Mouse (Mus musculus) induced T-regulatory cell, adult 2 months (primary cell): ENCODE measurements at regions not wholly inside any gene's neighbourhood (a gene's known extent, or its start where the extent isn't known, plus 50 kb on each side); places are given as distances from the start of the nearest gene placed in this dataset.

Experiments used
- DNase-seq: peaks from one replicate; pipeline ENCODE4 v3.0.0-alpha.2; 2012; ENCODE audit warnings: low read depth

DNA sequence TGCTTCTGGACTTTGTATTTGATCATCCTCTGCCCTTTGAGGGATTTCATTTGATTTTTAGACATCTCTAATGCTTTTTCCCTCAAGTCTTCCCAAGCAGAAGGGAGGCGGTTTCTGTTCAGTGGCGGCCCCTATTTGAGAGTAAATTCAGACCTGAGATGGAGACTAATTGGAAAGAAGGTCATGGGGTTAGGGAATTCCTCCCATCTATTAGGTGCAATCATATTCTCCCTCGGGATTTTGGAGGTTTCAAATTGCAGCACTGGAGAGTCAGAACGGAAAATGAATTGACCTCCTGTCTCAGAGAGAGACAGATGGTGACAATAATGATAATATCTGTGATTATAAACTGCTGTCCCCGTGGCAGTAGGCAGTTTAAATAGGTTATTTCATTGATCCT lies 285.6 kb downstream of the 1810013L24Rik start:
- DNase-seq: no peak

DNA sequence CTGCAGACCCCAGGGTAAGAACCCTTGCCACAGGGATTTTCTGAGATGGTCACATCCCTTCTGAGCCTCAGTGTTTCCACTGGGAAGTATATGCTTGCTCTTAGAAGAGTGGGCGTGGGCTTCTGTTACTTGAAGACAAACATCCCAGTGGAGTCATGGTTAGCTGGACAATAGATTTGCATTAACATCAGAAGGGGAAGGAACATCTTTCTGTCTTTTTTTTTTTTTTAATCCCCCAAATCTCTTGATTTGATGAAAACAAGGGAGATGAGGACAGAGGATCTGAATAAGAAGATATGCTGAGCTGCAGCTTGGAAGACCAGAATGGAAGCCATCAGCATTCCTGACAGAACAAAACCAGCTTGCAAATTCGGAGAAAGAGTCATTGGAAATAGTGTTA lies 291.7 kb downstream of the 1810013L24Rik start:
- no peak for DNase-seq

DNA sequence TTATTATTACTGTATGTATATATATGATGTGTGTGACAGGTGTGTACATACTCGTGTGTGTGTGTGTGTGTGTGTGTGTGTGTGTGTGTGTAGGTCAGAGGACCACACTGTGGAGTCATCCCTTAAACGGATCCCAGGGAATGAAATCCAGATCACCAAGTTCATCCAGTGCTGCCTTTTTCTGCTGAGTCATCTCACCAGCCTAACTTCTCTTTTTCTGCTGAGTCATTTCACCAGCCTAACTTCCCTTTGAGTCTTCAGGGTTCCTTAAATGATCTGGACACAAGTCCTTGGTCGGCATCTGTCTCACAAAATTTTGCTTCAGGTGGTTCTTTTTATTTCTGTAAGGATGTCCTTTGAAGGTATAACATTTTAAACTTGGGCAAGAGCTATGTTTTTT lies 302.2 kb downstream of the 1810013L24Rik start:
- no peak for DNase-seq

- no peak for DNase-seq
Observed at GRCm38 (mm10) chr16:9132778-9133177, 302.9 kb downstream of the 1810013L24Rik start.

DNA sequence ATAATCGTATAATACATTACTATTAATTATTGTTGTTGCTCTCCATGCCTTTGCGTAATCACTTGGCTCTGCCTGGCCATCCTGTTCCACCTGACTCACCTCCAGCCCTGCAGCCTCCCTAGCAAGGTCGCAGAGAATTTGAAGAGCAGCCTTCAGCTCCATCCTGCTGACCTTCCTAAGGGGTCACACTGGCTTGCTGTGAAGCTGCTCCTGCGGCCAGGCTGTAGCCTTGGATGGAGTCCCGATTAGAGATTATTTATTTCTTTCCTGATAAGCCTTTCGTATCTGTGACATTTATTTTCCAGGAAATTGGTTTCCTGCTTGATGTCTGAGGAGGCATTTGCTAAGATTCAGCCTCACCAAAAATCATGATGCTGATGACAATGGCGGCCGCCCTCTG lies 305.5 kb downstream of the 1810013L24Rik start:
- no peak for DNase-seq

DNA sequence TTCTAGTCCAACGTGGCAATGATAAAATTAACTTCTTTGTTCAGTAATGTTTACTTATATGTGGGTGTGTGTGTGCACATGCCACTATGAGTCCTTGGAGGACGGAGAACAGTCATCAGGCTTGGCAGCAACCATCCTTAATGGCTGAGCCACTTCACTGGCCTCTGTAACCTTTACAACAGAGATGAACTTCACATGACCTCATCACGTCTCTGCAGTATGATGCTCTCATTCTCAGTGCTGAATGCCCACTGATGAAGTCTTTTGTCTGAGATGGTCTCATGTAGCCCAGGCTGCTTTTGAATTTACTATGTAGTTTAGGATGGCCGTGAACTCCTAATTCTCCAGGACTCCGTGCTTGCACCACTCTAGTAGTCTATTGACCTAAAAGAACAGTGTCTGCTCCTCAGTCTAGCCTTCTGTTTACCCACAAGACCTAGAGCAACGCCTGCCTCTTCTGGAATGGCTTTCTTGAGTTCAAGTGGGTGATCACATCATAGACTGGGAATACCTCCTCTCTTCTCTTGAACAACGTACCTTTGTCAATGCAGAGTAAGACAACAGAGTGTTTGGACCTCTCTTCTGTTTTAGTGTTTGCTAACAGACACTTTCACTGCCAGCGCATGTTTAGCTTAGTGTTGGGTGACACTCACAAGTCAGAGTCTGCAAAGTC lies 308.8 kb downstream of the 1810013L24Rik start:
- DNase-seq: no peak

GRCm38 (mm10) chr16:9139405-9139804 lies 309.5 kb downstream of the 1810013L24Rik start:
- DNase-seq: no peak

- no peak for DNase-seq
Observed at GRCm38 (mm10) chr16:9149209-9150135, 319.6 kb downstream of the 1810013L24Rik start.

DNA sequence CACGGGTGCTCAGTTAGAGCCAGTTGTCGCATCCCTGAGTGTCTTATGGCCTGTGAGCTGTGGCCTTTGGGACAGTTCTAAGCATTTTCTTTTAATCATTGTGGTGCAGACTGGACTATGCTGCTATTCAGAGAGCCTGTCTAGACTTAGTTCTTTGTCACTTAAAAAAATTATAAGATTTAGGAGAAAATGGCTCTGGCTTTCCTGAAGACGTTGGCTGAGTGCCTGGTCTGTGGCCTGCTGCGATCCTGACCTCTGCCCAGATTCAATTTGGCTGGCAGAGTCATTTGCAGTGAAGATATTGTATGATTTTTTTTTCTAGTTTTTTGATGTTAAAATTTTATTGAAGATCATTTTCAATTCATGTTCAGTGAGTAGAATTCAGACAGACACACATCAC lies 322.0 kb downstream of the 1810013L24Rik start:
- DNase-seq: no peak

DNA sequence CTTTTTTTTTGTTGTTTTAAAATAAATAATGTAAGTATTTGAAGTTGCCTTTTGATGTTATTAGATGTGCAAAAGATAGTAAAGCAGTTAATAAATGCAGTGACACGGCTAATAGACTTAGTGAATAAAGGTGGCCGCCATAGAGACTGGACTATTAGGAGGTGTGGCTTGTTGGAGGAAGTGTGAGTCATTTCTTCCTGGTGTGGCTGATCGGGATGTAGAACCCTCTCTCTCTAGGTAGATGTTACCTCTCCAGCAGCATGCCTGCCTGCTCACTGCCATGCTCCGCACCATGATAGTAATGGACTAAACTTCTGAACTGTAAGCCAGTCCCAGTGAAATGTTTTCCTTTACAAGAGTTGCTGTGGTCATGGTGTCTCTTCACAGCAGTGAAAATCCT lies 323.6 kb downstream of the 1810013L24Rik start:
- no peak for DNase-seq

GRCm38 (mm10) chr16:9165763-9166310 lies 335.9 kb downstream of the 1810013L24Rik start:
- no peak for DNase-seq

- DNase-seq: no peak
Observed at GRCm38 (mm10) chr16:9176402-9176801, 346.5 kb downstream of the 1810013L24Rik start.

GRCm38 (mm10) chr16:9195821-9196220 lies 365.9 kb downstream of the 1810013L24Rik start:
- no peak for DNase-seq

DNA sequence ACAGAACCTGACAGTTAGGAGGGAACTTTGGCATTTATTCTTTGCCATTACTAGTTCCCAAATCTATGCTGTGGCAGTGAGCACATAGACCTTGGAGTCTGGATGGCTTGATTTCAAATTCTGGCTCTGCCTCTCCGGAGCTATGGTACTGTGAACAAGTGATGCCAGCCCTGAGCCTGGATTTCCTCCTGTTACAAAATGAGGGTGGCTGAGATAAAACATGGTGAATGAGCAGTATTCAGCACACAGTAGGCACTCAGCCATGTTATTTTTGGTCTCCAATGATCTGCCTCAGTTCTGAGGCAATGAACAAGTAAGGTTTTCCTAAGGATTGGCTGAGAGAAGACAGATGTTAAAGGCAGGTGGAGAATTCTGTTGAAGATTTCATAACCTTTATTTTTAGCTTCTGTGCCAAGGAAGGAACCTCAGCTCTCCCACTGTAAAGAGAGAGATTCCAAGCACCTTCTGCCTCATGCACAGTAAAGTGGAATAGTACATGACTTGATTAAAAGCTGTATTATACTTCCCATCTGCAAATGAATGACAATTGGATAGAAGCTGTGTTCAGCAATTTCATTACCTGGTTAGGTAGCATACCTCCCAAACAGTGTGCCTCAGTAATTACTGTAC lies 369.1 kb downstream of the 1810013L24Rik start:
- no peak for DNase-seq

DNA sequence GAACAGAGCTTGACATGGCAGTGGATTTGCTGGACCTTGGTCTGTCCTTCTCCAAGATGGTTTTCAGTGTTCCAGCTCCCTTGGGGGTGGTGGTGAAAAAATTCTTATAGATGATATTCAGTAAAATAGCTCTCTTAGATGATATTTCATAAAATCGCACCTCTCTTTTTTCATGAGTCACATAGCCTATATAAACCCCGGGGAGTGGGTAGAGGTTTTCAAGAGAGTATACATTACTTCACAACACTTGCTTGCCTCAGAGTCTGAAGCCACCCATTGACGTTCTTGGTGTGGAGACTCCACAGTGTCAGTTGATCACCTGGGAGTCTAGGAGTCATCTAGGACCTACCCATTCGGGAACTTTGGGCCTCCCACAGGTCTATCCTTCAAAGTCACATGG lies 378.7 kb downstream of the 1810013L24Rik start:
- no peak for DNase-seq

- no peak for DNase-seq
Observed at GRCm38 (mm10) chr16:9211485-9211884, 381.6 kb downstream of the 1810013L24Rik start.

DNA sequence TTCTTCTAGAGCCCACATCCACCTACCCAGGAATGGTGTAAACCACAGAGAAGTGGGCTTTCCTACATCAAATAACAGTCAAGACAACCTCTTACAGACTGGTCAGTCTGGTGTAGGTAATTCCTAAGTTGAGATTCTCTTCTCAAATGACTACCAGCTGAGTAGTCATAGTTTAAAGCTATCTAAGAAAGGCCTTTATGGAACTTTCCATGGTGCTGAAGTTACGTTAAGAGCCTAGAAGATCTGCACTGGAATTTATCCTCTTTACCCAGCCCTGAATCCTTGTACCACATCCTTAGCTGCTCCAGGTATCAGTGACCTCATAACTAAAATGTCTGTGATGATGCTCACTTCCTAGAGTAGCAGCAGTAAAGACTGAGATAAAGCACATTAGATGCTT lies 385.2 kb downstream of the 1810013L24Rik start:
- DNase-seq: no peak

GRCm38 (mm10) chr16:9217361-9217760 lies 387.5 kb downstream of the 1810013L24Rik start:
- no peak for DNase-seq

- no peak for DNase-seq
Observed at GRCm38 (mm10) chr16:9230178-9230577, 400.3 kb downstream of the 1810013L24Rik start.

DNA sequence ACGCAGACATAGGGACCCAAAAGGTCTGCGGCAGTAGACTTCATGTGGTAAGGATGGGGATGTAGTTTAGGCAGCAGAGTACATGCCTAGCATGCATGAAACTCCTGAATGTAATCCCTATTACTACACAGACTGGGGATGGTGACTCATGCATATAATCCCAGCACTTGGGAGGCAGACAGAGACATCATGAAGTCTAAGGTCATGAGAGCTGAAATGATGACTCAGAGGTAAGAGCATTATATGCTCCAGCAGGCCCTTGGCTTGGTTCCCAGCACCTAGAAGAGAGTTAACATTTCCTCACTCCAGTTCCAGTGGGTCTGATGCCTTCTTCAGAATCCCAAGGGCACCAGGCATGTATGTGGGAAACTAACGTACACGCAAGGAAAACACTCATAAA lies 412.2 kb downstream of the 1810013L24Rik start:
- no peak for DNase-seq

- no peak for DNase-seq
Observed at GRCm38 (mm10) chr16:9247198-9247597, 417.3 kb downstream of the 1810013L24Rik start.

DNA sequence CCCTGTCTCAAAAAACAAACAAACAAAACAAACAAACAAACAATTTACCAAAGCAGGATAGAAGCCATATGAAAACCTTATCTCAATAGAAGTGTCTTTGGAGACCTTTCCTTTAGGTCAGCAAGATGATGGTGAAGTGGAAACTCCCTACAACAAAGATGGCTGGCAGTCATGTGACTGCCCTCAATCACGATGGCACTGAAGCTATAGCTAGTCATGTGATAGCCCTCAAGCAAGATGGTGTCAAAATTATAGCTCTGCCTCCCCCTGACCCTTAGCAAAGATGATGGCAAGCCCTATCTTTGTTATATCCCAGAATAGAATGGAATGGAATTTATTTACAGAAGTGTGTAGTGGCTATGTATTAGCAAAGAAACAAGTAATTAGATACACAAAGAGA lies 423.2 kb downstream of the 1810013L24Rik start:
- DNase-seq: no peak

DNA sequence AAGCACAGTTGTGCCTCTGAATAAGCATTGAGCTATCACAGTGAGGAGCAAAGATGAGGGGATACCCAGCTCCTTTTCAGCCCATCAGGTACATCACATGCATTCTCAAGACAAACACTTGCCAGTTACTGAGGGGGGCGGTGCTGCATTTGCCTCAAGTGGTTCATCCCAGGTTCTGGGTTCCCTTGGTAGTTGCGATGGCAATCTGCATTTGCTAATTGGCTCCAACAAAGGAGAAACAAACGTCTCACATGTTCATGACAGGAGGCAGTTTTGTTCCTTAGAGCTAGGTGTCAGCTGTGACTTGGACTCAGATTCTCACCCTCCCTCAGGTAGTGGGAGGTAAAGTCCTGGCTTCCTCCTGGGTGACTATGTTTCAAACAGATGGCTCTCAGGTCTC lies 425.5 kb downstream of the 1810013L24Rik start:
- DNase-seq: no peak
